Comparison of ENCODE assay signal across 13 mouse cellular contexts in genomic region chr10:20769557-20770417, GRCm38 (mm10). TPM values are rescaled to one million over a fixed set of nuclear protein-coding genes. Genes with fewer than 3 reads are reported as not detected.
DNase-seq lines count a peak whose midpoint lies in the region; ATAC-seq and TF ChIP-seq lines count a peak whose summit lies in the region.
"Had no signal": no experiment of that assay in that cellular context is flagged by ENCODE, and none has a peak within 500 bp of the region (broad histone marks: within the 10 kb centered on the region; RNA-seq: fewer than 3 reads in every experiment).

No protein-coding gene starts in this region.

- TF ChIP-seq CTCF in liver, adult 2 months (IDR thresholded peaks at IDR 0.05; ENCODE audit: low read depth, low read length): no peak
- TF ChIP-seq CTCF in bone marrow macrophage, adult 2 months (IDR thresholded peaks at IDR 0.05; ENCODE audit: low read depth, low read length): no peak
- TF ChIP-seq CTCF in stomach, postnatal 0 days (IDR thresholded peaks at IDR 0.05; ENCODE audit: low read depth): no peak

- no peak overlapping the region for H3K9ac ChIP-seq in liver, adult 2 months (ENCODE audit: low read depth, low read length)
- H3K9ac ChIP-seq in liver, embryonic 12.5 days: no peak overlapping the region
- H3K9ac ChIP-seq in hindbrain, embryonic 16.5 days (ENCODE audit: low read depth, low read length): no peak overlapping the region
- no peak overlapping the region for H3K9ac ChIP-seq in stomach, postnatal 0 days (ENCODE audit: low read length)

- peaks cover 3% of the 10 kb centered on the region for H3K4me1 ChIP-seq in liver, adult 2 months (ENCODE audit: control insufficient read depth, insufficient read depth, low read length)
- no peaks in the 10 kb centered on the region; the same call in 1 of the 2 replicates for H3K4me1 ChIP-seq in liver, embryonic 12.5 days
- peaks cover 40% of the 10 kb centered on the region for H3K4me1 ChIP-seq in bone marrow macrophage, adult 2 months (ENCODE audit: control insufficient read depth, insufficient read depth, low read length)
- H3K4me1 ChIP-seq in hindbrain, embryonic 16.5 days (ENCODE audit: control insufficient read depth, insufficient read depth, low read depth, low read length): no peaks in the 10 kb centered on the region
- no peaks in the 10 kb centered on the region for H3K4me1 ChIP-seq in stomach, postnatal 0 days (replicated peaks; ENCODE audit: control insufficient read depth, insufficient read depth)
- H3K4me1 ChIP-seq: heart, embryonic 10.5 days had no signal

- H3K27me3 ChIP-seq in liver, adult 2 months (ENCODE audit: control insufficient read depth, insufficient read depth, low read length): no peaks in the 10 kb centered on the region
- no peaks in the 10 kb centered on the region for H3K27me3 ChIP-seq in liver, embryonic 12.5 days (replicated peaks)
- no peaks in the 10 kb centered on the region for H3K27me3 ChIP-seq in hindbrain, embryonic 16.5 days (replicated peaks; ENCODE audit: control insufficient read depth, insufficient read depth, low read length)
- H3K27me3 ChIP-seq in stomach, postnatal 0 days (ENCODE audit: control insufficient read depth, insufficient read depth, low read length): no peaks in the 10 kb centered on the region

- H3K27ac ChIP-seq in liver, adult 2 months (replicated peaks; ENCODE audit: insufficient read depth, low read depth, low read length): no peak overlapping the region
- H3K27ac ChIP-seq in liver, embryonic 12.5 days: no peak overlapping the region
- peak overlapping the region; percentile 93 for H3K27ac ChIP-seq in bone marrow macrophage, adult 2 months (ENCODE audit: insufficient read depth, low read depth, low read length)
- H3K27ac ChIP-seq in hindbrain, embryonic 16.5 days (ENCODE audit: low read depth, low read length): no peak overlapping the region
- no peak overlapping the region for H3K27ac ChIP-seq in stomach, postnatal 0 days (replicated peaks)
- H3K27ac ChIP-seq: heart, embryonic 10.5 days; layer of hippocampus, adult 2 months had no signal

- WGBS in liver, adult 2 months: 90% methylated on average over 7 of the region's 7 CpGs
- WGBS in liver, embryonic 12.5 days (ENCODE audit: insufficient replicate concordance): 78% methylated on average over 7 of the region's 7 CpGs
- 55% methylated on average over 7 of the region's 7 CpGs for WGBS in hindbrain, embryonic 16.5 days
- 77% methylated on average over 7 of the region's 7 CpGs for WGBS in stomach, postnatal 0 days

- no peaks in the 10 kb centered on the region for H3K9me3 ChIP-seq in liver, embryonic 12.5 days (replicated peaks)
- no peaks in the 10 kb centered on the region for H3K9me3 ChIP-seq in hindbrain, embryonic 16.5 days (ENCODE audit: control insufficient read depth, low read length)
- H3K9me3 ChIP-seq in stomach, postnatal 0 days (ENCODE audit: control insufficient read depth, low read length): no peaks in the 10 kb centered on the region
- H3K9me3 ChIP-seq: heart, embryonic 10.5 days had no signal

- ATAC-seq in liver, embryonic 12.5 days: no peak
- ATAC-seq in hindbrain, embryonic 16.5 days: peak; percentile 76
- no peak for ATAC-seq in stomach, postnatal 0 days (ENCODE audit: low FRiP score, low TSS enrichment)
- ATAC-seq: activated CD4-positive, CD25-positive, alpha-beta regulatory T cell, adult 4 months had no signal

- no peak overlapping the region for H3K4me3 ChIP-seq in liver, adult 2 months (ENCODE audit: insufficient read depth, low read depth, low read length)
- no peak overlapping the region for H3K4me3 ChIP-seq in liver, embryonic 12.5 days
- H3K4me3 ChIP-seq in bone marrow macrophage, adult 2 months (ENCODE audit: insufficient read depth, low read length): no peak overlapping the region
- no peak overlapping the region for H3K4me3 ChIP-seq in hindbrain, embryonic 16.5 days (ENCODE audit: low read length)
- no peak overlapping the region for H3K4me3 ChIP-seq in stomach, postnatal 0 days (ENCODE audit: low read depth, low read length)
- H3K4me3 ChIP-seq: heart, embryonic 10.5 days; layer of hippocampus, adult 2 months; myocyte had no signal

- no peak overlapping the region for H3K4me2 ChIP-seq in liver, embryonic 12.5 days
- H3K4me2 ChIP-seq in hindbrain, embryonic 16.5 days (ENCODE audit: low read length): no peak overlapping the region
- H3K4me2 ChIP-seq in stomach, postnatal 0 days (replicated peaks; ENCODE audit: low read depth): no peak overlapping the region

- no peaks in the 10 kb centered on the region for H3K36me3 ChIP-seq in liver, adult 2 months (ENCODE audit: control insufficient read depth, insufficient read depth, low read length)
- H3K36me3 ChIP-seq in liver, embryonic 12.5 days: no peaks in the 10 kb centered on the region
- no peaks in the 10 kb centered on the region for H3K36me3 ChIP-seq in hindbrain, embryonic 16.5 days (ENCODE audit: control insufficient read depth, insufficient read depth, low read length)
- H3K36me3 ChIP-seq in stomach, postnatal 0 days (ENCODE audit: control insufficient read depth, insufficient read depth, low read length): no peaks in the 10 kb centered on the region
- H3K36me3 ChIP-seq: heart, embryonic 10.5 days had no signal

- peak; percentile 12 for DNase-seq in liver, adult 2 months (ENCODE audit: extremely low read depth, low read depth, low spot score)
- DNase-seq in mesoderm, embryonic 11.5 days (ENCODE audit: low read depth, low spot score): peak; percentile 29
- DNase-seq in ovary, adult 18-20 months (ENCODE audit: low spot score): no peak
- DNase-seq in right cerebral cortex, postnatal 4 days: no peak
- DNase-seq in stomach, postnatal 0 days (ENCODE audit: low spot score): no peak
- DNase-seq: lung, postnatal 10 days had no signal

- TF ChIP-seq EP300 in stomach, postnatal 0 days (optimal IDR thresholded peaks at IDR 0.05): no peak

- H3K79me2 ChIP-seq in liver, adult 2 months (ENCODE audit: control insufficient read depth, insufficient read depth, low read length): no peaks in the 10 kb centered on the region

- TF ChIP-seq POLR2A in liver, adult 2 months (IDR thresholded peaks at IDR 0.05; ENCODE audit: extremely low read depth, insufficient read depth, low read length): no peak
- TF ChIP-seq POLR2A in bone marrow macrophage, adult 2 months (IDR thresholded peaks at IDR 0.05; ENCODE audit: borderline replicate concordance, low read depth, low read length): no peak

RNA-seq across cellular contexts. Expression of gene Pde7b, which starts 44.9 kb away (rescaled TPM):
- 7.9 and 8.8 TPM in 2 replicates for total RNA-seq in liver, adult 2 months (2014; rRNA removed)
- polyA plus RNA-seq in liver, adult 2 months (2012; rRNA removed): 3.1 and 3.2 TPM in 2 replicates
- 0.29 and 0.42 TPM in 2 replicates for polyA plus RNA-seq in liver, embryonic 12.5 days (2016; fragmentation: Nextera tagmentation; extraction: Ambion mirVana)
- 12.9 and 14.4 TPM in 2 replicates for polyA plus RNA-seq in bone marrow macrophage, adult 2 months (2012; ENCODE audit: insufficient read depth, insufficient read length, missing spikeins)
- polyA plus RNA-seq in hindbrain, embryonic 16.5 days (2015; fragmentation: Nextera tagmentation; extraction: Ambion mirVana): 2.8 and 4.0 TPM in 2 replicates
- 1.6 and 2.3 TPM in 2 replicates for polyA plus RNA-seq in stomach, postnatal 0 days (2015; fragmentation: Nextera tagmentation; extraction: Ambion mirVana)
- polyA plus RNA-seq: activated CD4-positive, CD25-positive, alpha-beta regulatory T cell, adult 4 months had no signal

Comparison
In these comparisons a context has a peak if more than half of its experiments do, and no peak if none do; other contexts are left out.
1. DNase-seq: peak in liver, adult 2 months (single experiment) and mesoderm, embryonic 11.5 days (single experiment); none in ovary, adult 18-20 months (single experiment), right cerebral cortex, postnatal 4 days (single experiment) and stomach, postnatal 0 days (single experiment).